Mouse (Mus musculus) right cerebral cortex, postnatal 4 days (tissue): Measurements from ENCODE around the gene Olfr1016.

ENCODE experiments used
- DNase-seq: peaks from one replicate; pipeline ENCODE4 v3.0.0-alpha.2; 2022

Gene Olfr1016

DNA sequence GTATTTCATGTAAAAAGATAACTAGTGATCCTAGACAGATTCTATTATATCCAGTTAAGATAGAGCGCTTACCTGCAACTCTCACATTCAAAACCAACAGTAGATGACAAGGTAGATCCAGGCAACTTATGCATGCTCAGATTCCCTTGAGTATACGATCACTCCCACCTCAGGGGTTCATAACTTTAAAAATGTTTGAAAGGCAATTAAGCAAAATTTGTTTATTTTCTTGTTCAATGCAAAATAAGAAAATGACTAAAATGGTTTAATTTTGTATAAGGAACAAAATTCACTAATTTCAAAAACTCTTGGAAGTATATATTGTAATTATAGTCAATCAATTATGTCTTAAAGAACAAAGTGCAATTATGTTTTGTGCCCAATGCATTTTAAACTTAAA is at the start of gene Olfr1016:
TSS of gene Olfr1016 (minus strand) at position 101 of the 400 bp plus-strand sequence.
- DNase-seq = no peak

DNA sequence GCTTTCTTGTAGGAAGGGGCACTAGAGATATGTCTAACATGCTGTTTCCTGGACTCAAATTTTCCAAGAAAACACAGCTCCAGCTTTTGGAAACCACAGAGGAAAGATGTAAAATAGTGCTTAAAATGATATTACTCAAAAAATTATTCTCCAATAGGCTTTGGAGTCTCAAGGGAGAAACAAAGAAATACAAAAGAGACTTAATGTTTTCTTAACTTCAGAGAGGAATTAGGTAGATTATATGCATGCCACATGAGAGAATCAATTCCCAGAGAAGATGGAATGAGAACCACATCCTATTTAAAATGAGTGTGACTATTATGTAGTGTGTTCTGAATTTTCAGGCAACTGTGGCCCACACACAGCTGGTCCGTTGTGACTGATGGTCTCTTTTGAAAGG is 44.4 kb upstream of the Olfr1016 start, which contains the start of gene Olfr1020:
TSS of gene Olfr1020 (plus strand) at position 301 of the 400 bp plus-strand sequence.
- no peak for DNase-seq

GRCm38 (mm10) chr2:85845383-85845782 is 43.0 kb upstream of the Olfr1016 start, which contains the start of gene Olfr1019:
Olfr1019 (minus strand) TSS chr2:85845483.
- DNase-seq = no peak

GRCm38 (mm10) chr2:85818179-85818578 is 15.8 kb upstream of the Olfr1016 start, which contains the start of gene Olfr1018:
Olfr1018 (plus strand) TSS chr2:85818479.
- no peak for DNase-seq

DNA sequence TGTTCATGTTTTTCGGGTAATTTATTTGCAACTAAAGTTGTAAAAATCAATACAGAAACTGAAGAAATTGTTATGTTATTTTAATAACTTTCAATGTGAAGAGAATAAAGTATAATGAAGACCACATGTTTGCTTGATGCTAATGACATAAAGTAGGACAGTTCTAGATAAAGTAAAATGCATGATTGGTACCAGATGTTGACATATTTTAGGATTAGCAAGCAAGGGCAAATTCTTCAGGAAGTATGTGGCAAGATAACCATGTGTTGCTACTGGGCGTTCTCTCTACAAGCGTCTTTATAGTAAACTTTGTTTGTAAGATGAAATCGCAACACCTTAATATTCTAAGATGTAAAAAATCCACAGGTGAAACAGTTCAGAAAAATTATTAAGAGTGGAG is 2.2 kb upstream of the Olfr1016 start:
- no peak for DNase-seq

DNA sequence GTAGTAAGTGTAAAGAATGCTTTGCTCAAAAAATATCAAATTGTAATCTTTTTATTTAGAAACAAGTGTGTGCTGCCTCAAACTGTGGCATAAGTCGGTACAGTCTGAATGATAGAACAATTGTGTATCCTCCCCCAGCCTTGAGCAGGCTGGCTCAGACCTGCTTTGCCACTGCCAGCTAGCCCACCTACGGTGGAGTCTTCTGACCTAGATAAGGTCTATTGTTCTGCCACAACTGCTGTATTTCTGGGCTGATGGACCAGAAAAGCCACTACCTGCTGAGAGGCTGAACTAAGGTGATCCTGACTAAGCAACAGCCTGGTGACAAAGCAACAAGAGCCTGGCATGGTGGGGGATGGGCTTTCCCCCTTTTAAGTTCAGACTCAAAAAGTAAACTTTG is 10.0 kb downstream of the Olfr1016 start:
- no peak for DNase-seq

DNA sequence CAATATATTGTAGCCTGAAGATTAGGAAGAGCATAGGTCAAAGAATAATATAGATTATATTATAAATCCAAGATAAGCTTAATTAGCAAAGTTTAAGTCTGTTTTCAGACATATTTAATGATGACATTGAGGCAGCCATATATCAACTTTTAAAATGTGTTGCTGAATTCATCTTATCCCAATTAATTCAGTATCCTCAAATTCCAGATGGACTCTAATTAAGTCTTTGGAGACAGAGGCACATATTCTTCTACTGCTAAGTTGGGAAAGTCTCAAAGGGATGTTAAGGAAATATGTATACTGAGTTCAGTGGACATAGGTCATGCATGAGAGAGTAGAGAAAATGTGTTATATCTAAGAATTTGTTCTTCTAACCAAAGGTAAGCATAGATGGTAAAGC is 20.6 kb downstream of the Olfr1016 start, which contains the start of gene Olfr1015:
TSS of gene Olfr1015 (plus strand) at position 301 of the 400 bp plus-strand sequence.
- no peak for DNase-seq

GRCm38 (mm10) chr2:85772413-85772812 is 29.9 kb downstream of the Olfr1016 start, which contains the start of gene Olfr1014:
Olfr1014 (plus strand) TSS chr2:85772713.
- DNase-seq = no peak

DNA sequence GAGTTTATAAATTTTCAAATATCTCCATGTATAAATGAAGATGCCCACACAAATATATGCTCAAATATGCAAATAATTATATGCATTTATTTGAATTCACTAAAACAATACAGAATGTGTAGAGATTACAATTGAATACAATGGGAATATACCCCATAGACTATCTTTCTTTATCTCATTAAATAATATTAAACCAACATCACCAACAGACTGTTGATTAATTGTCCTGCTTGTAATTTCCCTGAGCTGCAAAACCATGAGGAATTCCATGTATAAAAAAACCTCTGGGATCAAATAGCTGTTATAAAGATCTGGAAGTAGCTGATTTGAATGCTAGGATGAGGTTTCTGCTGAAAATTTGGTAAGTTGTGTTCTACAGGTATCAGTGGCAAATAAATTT is 35.5 kb downstream of the Olfr1016 start, which contains the start of gene Olfr1013:
TSS of gene Olfr1013 (plus strand) at position 301 of the 400 bp plus-strand sequence.
- DNase-seq = no peak

GRCm38 (mm10) chr2:85762666-85763065 is 39.7 kb downstream of the Olfr1016 start, which contains the start of gene Olfr1012:
Olfr1012 (minus strand) TSS chr2:85762766.
- no peak for DNase-seq

DNA sequence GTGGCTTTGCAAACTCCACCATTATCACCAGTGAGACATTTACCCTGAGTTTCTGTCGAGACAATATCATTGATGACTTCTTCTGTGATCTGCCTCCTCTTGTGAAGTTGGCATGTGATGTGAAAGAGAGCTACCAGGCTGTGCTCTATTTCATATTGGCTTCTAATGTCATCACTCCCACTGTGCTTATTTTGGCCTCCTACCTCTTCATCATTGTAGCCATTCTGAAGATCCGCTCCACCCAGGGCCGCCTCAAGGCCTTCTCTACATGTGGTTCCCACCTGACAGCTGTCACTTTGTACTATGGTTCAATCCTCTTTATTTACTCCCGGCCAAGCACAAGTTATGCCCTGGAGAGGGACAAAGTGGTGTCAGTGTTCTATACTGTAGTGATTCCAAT is 48.5 kb downstream of the Olfr1016 start:
- no peak for DNase-seq
